Mouse (Mus musculus) left cerebral cortex, adult 8-10 months (tissue): ENCODE measurements around the gene Foxe3. TPM values are rescaled to one million over a fixed set of nuclear protein-coding genes. Genes with fewer than 3 reads are reported as not detected.

Experiments used
- DNase-seq, 2 experiments: peaks; one replicate each; pipeline ENCODE4 v3.0.0; 2022; ENCODE audit warnings: low spot score in 2 of 2
- total RNA-seq, 4 experiments: library from RNA; stranded (reverse); gene quantifications; 2 replicates each; pipeline ENCODE4 v1.2.4; 2022

Gene Foxe3
- total RNA-seq, 4 experiments from 2014 or later: not detected

DNA sequence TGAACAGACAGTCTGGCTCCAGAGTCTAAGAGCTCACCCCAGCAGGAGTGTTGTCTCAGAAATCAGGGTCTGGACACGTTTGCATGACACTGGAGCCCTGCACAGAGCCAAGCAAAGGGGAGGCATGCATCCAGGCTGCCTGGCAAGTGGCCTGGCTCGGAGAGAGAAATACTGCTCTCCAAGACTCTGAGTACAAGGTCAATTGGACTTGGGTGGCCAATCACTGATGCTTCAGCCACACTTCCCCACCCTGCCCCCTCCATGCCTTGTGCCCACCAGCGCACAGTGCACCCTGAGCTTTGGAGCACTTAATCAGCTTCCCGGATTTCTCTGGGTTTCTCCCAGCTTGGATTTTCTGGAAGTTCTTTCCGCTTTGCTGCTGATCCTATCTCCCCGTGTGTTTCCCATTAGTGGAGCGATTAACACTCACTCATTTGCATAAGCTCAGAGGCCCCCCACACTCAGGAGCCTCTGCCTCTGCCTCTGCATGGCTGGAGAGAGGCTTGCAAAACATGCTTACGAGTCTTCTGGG, 49.3 kb downstream of the Foxe3 start:
- no peak for DNase-seq

Other genes starting within 250 kb of the Foxe3 start
- not detected for gene Gm12830, start 104.3 kb downstream of the Foxe3 start, total RNA-seq
- gene Foxd2, start 17.1 kb downstream of the Foxe3 start, total RNA-seq: under 1 TPM; 0.42 to 0.78 (median 0.50) TPM
- 10 to 100 TPM; 65.7 to 72.1 (median 70.6) TPM for gene Cmpk1, start 61.2 kb upstream of the Foxe3 start, total RNA-seq
- 1 to 10 TPM in 2 of 4 experiments, under 1 TPM in 2; 0.43 to 1.5 (median 0.85) TPM for gene Stil, start 74.1 kb upstream of the Foxe3 start, total RNA-seq
- 1 to 10 TPM; 1.2 to 2.1 (median 1.9) TPM for gene Tal1, start 130.4 kb upstream of the Foxe3 start, total RNA-seq
- 1 to 10 TPM in 2 of 4 experiments, under 1 TPM in 1, not detected in 1; 0.63 to 1.2 (median 1.1) TPM for gene Pdzk1ip1, start 162.7 kb upstream of the Foxe3 start, total RNA-seq
- gene Cyp4x1, start 208.3 kb upstream of the Foxe3 start, total RNA-seq: 10 to 100 TPM; 11.7 to 14.8 (median 12.9) TPM